Mouse (Mus musculus) liver, adult 2 months (tissue): ENCODE measurements around the gene Ddx58.

Experiments
- CTCF ChIP-seq: fragments of 200-500 bp; IDR thresholded peaks from 2 replicates; pipeline ENCODE4 v1.5.1; 2011; ENCODE audit warnings: low read depth, low read length, control low read depth
- POLR2A ChIP-seq: fragments of 200-500 bp; IDR thresholded peaks from 2 replicates; pipeline ENCODE4 v1.6.1; 2011; ENCODE audit warnings: low read length, control low read depth; ENCODE audit not compliant: insufficient read depth; ENCODE audit errors: extremely low read depth

DNA sequence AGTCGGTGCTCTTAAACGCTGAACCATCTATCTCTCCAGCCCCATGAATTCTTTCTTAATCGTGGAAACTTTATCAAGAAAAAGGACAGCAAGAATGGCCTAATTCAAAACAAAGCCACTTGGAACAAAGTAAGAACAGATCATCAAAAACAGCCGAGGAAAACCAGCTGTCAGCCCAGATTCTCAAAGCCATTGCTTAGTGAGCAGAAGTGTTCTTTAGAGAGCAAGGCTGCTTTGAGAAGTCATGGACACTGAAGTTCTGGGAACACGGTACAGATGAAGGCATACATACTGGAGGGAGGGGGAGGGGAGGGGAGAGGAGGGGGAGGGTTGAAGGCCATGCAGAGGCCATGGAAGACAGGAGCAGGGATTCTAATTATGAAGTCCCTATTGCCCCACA is 13.5 kb downstream of the Ddx58 start:
- TF ChIP-seq POLR2A = no peak
- TF ChIP-seq CTCF = no peak
